Mouse (Mus musculus): ENCODE measurements at regions not wholly inside any gene's neighbourhood (a gene's known extent, or its start where the extent isn't known, plus 50 kb on each side); places are given as distances from the start of the nearest gene placed in this dataset.

Small RNA genes lying in the stretch of these regions (microRNA-seq; reads per million reads assigned to microRNA genes)
- 0 reads per million in 2 experiments for gene Gm26472
